Mouse (Mus musculus) neural tube, embryonic 14.5 days (tissue): ENCODE measurements around the gene Hyal1. TPM values are rescaled to one million over a fixed set of nuclear protein-coding genes. Genes with fewer than 3 reads are reported as not detected.

Experiments
- ATAC-seq: fragments of 200-750 bp; cut with Nextera tagmentation; 2 replicates; pipeline ENCODE4 v1.8.0; 2017; ENCODE audit warnings: low read depth, mild to moderate bottlenecking, moderate TSS enrichment, moderate library complexity
- H3K27ac ChIP-seq: fragments of 300-500 bp; sonication (generic); 2 replicates; pipeline ENCODE4 v1.5.1; 2014; ENCODE audit warnings: low read depth, mild to moderate bottlenecking, control low read depth, low read length, moderate library complexity, mixed read lengths
- H3K27me3 ChIP-seq: fragments of 300-500 bp; sonication (generic); 2 replicates; pipeline ENCODE4 v1.6.1; 2014; ENCODE audit warnings: low read length; ENCODE audit not compliant: control insufficient read depth, insufficient read depth
- H3K36me3 ChIP-seq: fragments of 300-500 bp; sonication (generic); 2 replicates; pipeline ENCODE4 v1.6.1; 2014; ENCODE audit warnings: low read length, mixed read lengths; ENCODE audit not compliant: control insufficient read depth, insufficient read depth
- H3K4me1 ChIP-seq: fragments of 300-500 bp; sonication (generic); 2 replicates; pipeline ENCODE4 v1.6.1; 2014; ENCODE audit warnings: low read length; ENCODE audit not compliant: control insufficient read depth, insufficient read depth
- H3K4me2 ChIP-seq: fragments of 300-500 bp; sonication (generic); 2 replicates; pipeline ENCODE4 v1.6.1; 2014; ENCODE audit warnings: mild to moderate bottlenecking, low read depth, low read length, control low read depth
- H3K4me3 ChIP-seq: fragments of 300-500 bp; sonication (generic); 2 replicates; pipeline ENCODE4 v1.5.1; 2014; ENCODE audit warnings: low read depth, low read length, control low read depth, mixed read lengths
- H3K9ac ChIP-seq: fragments of 300-500 bp; sonication (generic); replicated peaks from 2 replicates; pipeline ENCODE4 v1.6.1; 2014; ENCODE audit warnings: low read depth, mild to moderate bottlenecking, control low read depth, low read length, mixed read lengths
- H3K9me3 ChIP-seq: fragments of 300-500 bp; sonication (generic); 2 replicates; pipeline ENCODE4 v1.6.1; 2016; ENCODE audit warnings: low read length; ENCODE audit not compliant: control insufficient read depth
- WGBS: fragments of 180-500 bp; shearing (Covaris S2); extraction: QIAGEN DNeasy Blood & Tissue Kit; methylation state at CpG from one replicate; pipeline ENCODE4 v1.1.7; 2014; 5-methylcytosine and 5-hydroxymethylcytosine counted together
- polyA plus RNA-seq: library from polyadenylated mRNA; unstranded; fragments of >200 nt; fragmentation: Nextera tagmentation; extraction: Ambion mirVana; gene quantifications from 2 replicates; pipeline ENCODE4 v1.2.1, GENCODE M21; 2014

Hyal1 gene
- polyA plus RNA-seq, 1 experiment from 2014 or later: 3.1 TPM

- H3K27ac ChIP-seq: peak overlapping the region; percentile 90
- peaks cover 76% of the 10 kb centered on the region for H3K4me1 ChIP-seq
- H3K36me3 ChIP-seq: no peaks in the 10 kb centered on the region
- peak overlapping the region; percentile 27; the same call in 1 of the 2 replicates for H3K4me2 ChIP-seq
- 8% methylated on average over 14 of the region's 14 CpGs for WGBS
- H3K4me3 ChIP-seq: no peak overlapping the region
- no peaks in the 10 kb centered on the region for H3K27me3 ChIP-seq
- ATAC-seq: 0 out of 2 replicates have a peak, but pooled peaks have one; percentile 3
- H3K9me3 ChIP-seq: no peaks in the 10 kb centered on the region
- H3K9ac ChIP-seq: peak overlapping the region; percentile 41; the same call in 1 of the 2 replicates
Measured at GRCm38 (mm10) chr9:107629901-107630425, 53.2 kb downstream of the Hyal1 start.

GRCm38 (mm10) chr9:107630576-107630975 is 53.8 kb downstream of the Hyal1 start:
- Histone ChIP-seq H3K4me2 (peak overlapping the region; percentile 27; the same call in 1 of the 2 replicates), H3K9ac (peak overlapping the region; percentile 41; the same call in 1 of the 2 replicates), H3K27me3 (no peaks in the 10 kb centered on the region), H3K9me3 (no peaks in the 10 kb centered on the region), H3K4me3 (no peak overlapping the region), H3K36me3 (no peaks in the 10 kb centered on the region), H3K27ac (peak overlapping the region; percentile 90), H3K4me1 (peaks cover 77% of the 10 kb centered on the region)
- 4% methylated on average over 4 of the region's 4 CpGs for WGBS
- peak; percentile 15; the same call in 1 of the 2 replicates for ATAC-seq

Other genes starting within 250 kb of the Hyal1 start
- gene Hemk1, start 238.6 kb upstream of the Hyal1 start, polyA plus RNA-seq: 15.8 and 20.1 TPM in 2 replicates
- 4.3 and 7.3 TPM in 2 replicates for gene 6430571L13Rik, start 236.3 kb upstream of the Hyal1 start, polyA plus RNA-seq
- 7.1 and 10.6 TPM in 2 replicates for gene Cacna2d2, start 177.3 kb upstream of the Hyal1 start, polyA plus RNA-seq
- 47.7 and 48.7 TPM in 2 replicates for gene Tmem115, start 43.0 kb upstream of the Hyal1 start, polyA plus RNA-seq
- gene Cyb561d2, start 34.7 kb upstream of the Hyal1 start, polyA plus RNA-seq: 42.2 and 46.7 TPM in 2 replicates
- 71.5 and 74.9 TPM in 2 replicates for gene Nprl2, start 34.7 kb upstream of the Hyal1 start, polyA plus RNA-seq
- gene Zmynd10, start 29.6 kb upstream of the Hyal1 start, polyA plus RNA-seq: 1.2 and 2.0 TPM in 2 replicates
- gene Rassf1, start 25.4 kb upstream of the Hyal1 start, polyA plus RNA-seq: 34.1 and 34.9 TPM in 2 replicates
- 111 and 126 TPM in 2 replicates for gene Tusc2, start 13.7 kb upstream of the Hyal1 start, polyA plus RNA-seq
- 60.3 and 70.0 TPM in 2 replicates for gene Hyal2, start 9.0 kb upstream of the Hyal1 start, polyA plus RNA-seq
- 13.3 and 15.6 TPM in 2 replicates for gene Naa80, start 2.0 kb downstream of the Hyal1 start, polyA plus RNA-seq
- gene Hyal3, start 3.9 kb downstream of the Hyal1 start, polyA plus RNA-seq: 1.5 and 2.1 TPM in 2 replicates
- 15.0 and 17.8 TPM in 2 replicates for gene Ifrd2, start 10.7 kb downstream of the Hyal1 start, polyA plus RNA-seq
- 2.8 and 5.3 TPM in 2 replicates for gene Sema3b, start 32.3 kb downstream of the Hyal1 start, polyA plus RNA-seq
- gene Gnai2, start 58.4 kb downstream of the Hyal1 start, polyA plus RNA-seq: 234 and 258 TPM in 2 replicates
- gene Slc38a3, start 92.6 kb downstream of the Hyal1 start, polyA plus RNA-seq: 31.3 and 36.6 TPM in 2 replicates
- 1.4 and 2.7 TPM in 2 replicates for gene Gnat1, start 102.8 kb downstream of the Hyal1 start, polyA plus RNA-seq
- gene Sema3f, start 133.5 kb downstream of the Hyal1 start, polyA plus RNA-seq: 17.0 and 18.7 TPM in 2 replicates
- gene Rbm5, start 194.1 kb downstream of the Hyal1 start, polyA plus RNA-seq: 237 and 239 TPM in 2 replicates